Mouse (Mus musculus) limb, embryonic 15.5 days (tissue): ENCODE results near the gene Mybpc2. TPM values are rescaled to one million over a fixed set of nuclear protein-coding genes. Genes with fewer than 3 reads are reported as not detected.

ENCODE experiments used
- ATAC-seq: fragments of 200-750 bp; cut with Nextera tagmentation; 2 replicates; pipeline ENCODE4 v1.8.0; 2017; ENCODE audit warnings: low read depth, moderate TSS enrichment; ENCODE audit not compliant: insufficient number of reproducible peaks, low FRiP score, low TSS enrichment
- H3K27ac ChIP-seq: fragments of 300-500 bp; sonication (generic); 2 replicates; pipeline ENCODE4 v1.5.1; 2015; ENCODE audit warnings: moderate library complexity, mild to moderate bottlenecking, inconsistent platforms
- H3K27me3 ChIP-seq: fragments of 300-500 bp; sonication (generic); 2 replicates; pipeline ENCODE4 v1.6.1; 2015; ENCODE audit warnings: inconsistent platforms
- H3K36me3 ChIP-seq: fragments of 300-500 bp; sonication (generic); 2 replicates; pipeline ENCODE4 v1.6.1; 2015; ENCODE audit warnings: inconsistent platforms
- H3K4me1 ChIP-seq: fragments of 300-500 bp; sonication (generic); 2 replicates; pipeline ENCODE4 v1.6.1; 2015; ENCODE audit warnings: inconsistent platforms
- H3K4me2 ChIP-seq: fragments of 300-500 bp; sonication (generic); 2 replicates; pipeline ENCODE4 v1.6.1; 2015; ENCODE audit warnings: mild to moderate bottlenecking, inconsistent platforms
- H3K4me3 ChIP-seq: fragments of 300-500 bp; sonication (generic); 2 replicates; pipeline ENCODE4 v1.5.1; 2015; ENCODE audit warnings: mild to moderate bottlenecking, inconsistent platforms
- H3K9ac ChIP-seq: fragments of 300-500 bp; sonication (generic); 2 replicates; pipeline ENCODE4 v1.6.1; 2015; ENCODE audit warnings: inconsistent platforms
- H3K9me3 ChIP-seq: fragments of 300-500 bp; sonication (generic); 2 replicates; pipeline ENCODE4 v1.6.1; 2016; ENCODE audit warnings: inconsistent platforms
- WGBS: fragments of 180-500 bp; shearing (Covaris S2); methylation state at CpG from one replicate; pipeline ENCODE4 v1.1.7; 2015; 5-methylcytosine and 5-hydroxymethylcytosine counted together
- polyA plus RNA-seq: library from polyadenylated mRNA; unstranded; fragments of >200 nt; fragmentation: Nextera tagmentation; extraction: Ambion mirVana; gene quantifications from 2 replicates; pipeline ENCODE4 v1.2.1, GENCODE M21; 2015

Mybpc2 gene
- polyA plus RNA-seq, 1 experiment from 2014 or later = 0.13 TPM

GRCm38 (mm10) chr7:44542555-44542954, 18.1 kb upstream of the Mybpc2 start:
- Histone ChIP-seq H3K4me2 (no peak overlapping the region), H3K36me3 (peaks cover 66% of the 10 kb centered on the region), H3K27ac (no peak overlapping the region), H3K27me3 (no peaks in the 10 kb centered on the region), H3K9ac (no peak overlapping the region), H3K4me1 (peaks cover 9% of the 10 kb centered on the region), H3K4me3 (no peak overlapping the region), H3K9me3 (no peaks in the 10 kb centered on the region)
- WGBS = 93% methylated on average over 11 of the region's 11 CpGs
- ATAC-seq = no peak

GRCm38 (mm10) chr7:44538756-44539624, 14.5 kb upstream of the Mybpc2 start:
- no peaks in the 10 kb centered on the region for H3K27me3 ChIP-seq
- H3K9ac ChIP-seq = no peak overlapping the region
- no peak overlapping the region for H3K27ac ChIP-seq
- 92% methylated on average over 41 of the region's 41 CpGs for WGBS
- ATAC-seq = no peak
- no peaks in the 10 kb centered on the region for H3K9me3 ChIP-seq
- no peak overlapping the region for H3K4me3 ChIP-seq
- H3K4me2 ChIP-seq = no peak overlapping the region
- H3K36me3 ChIP-seq = peaks cover 92% of the 10 kb centered on the region
- H3K4me1 ChIP-seq = 0 out of 2 replicates have a peak, but pooled peaks cover 4% of the 10 kb centered on the region

GRCm38 (mm10) chr7:44537496-44537895, 13.0 kb upstream of the Mybpc2 start:
- ATAC-seq = no peak
- Histone ChIP-seq H3K27ac (no peak overlapping the region), H3K9ac (no peak overlapping the region), H3K4me3 (no peak overlapping the region), H3K9me3 (no peaks in the 10 kb centered on the region), H3K36me3 (peaks cover 99% of the 10 kb centered on the region), H3K4me1 (0 out of 2 replicates have a peak, but pooled peaks cover 4% of the 10 kb centered on the region), H3K4me2 (no peak overlapping the region), H3K27me3 (no peaks in the 10 kb centered on the region)
- 91% methylated on average over 13 of the region's 13 CpGs for WGBS

GRCm38 (mm10) chr7:44537009-44537408, 12.6 kb upstream of the Mybpc2 start:
- ATAC-seq = no peak
- Histone ChIP-seq H3K27me3 (no peaks in the 10 kb centered on the region), H3K36me3 (peaks cover 97% of the 10 kb centered on the region), H3K27ac (no peak overlapping the region), H3K4me2 (no peak overlapping the region), H3K9ac (no peak overlapping the region), H3K9me3 (no peaks in the 10 kb centered on the region), H3K4me1 (0 out of 2 replicates have a peak, but pooled peaks cover 4% of the 10 kb centered on the region), H3K4me3 (no peak overlapping the region)
- WGBS = 75% methylated on average over 7 of the region's 7 CpGs

- H3K9me3 ChIP-seq = no peaks in the 10 kb centered on the region
- H3K4me2 ChIP-seq = no peak overlapping the region
- 0 out of 2 replicates have a peak, but pooled peaks cover 4% of the 10 kb centered on the region for H3K4me1 ChIP-seq
- 72% methylated on average over 6 of the region's 6 CpGs for WGBS
- no peak overlapping the region for H3K9ac ChIP-seq
- no peak overlapping the region for H3K27ac ChIP-seq
- no peak for ATAC-seq
- H3K36me3 ChIP-seq = peaks cover 93% of the 10 kb centered on the region
- H3K27me3 ChIP-seq = no peaks in the 10 kb centered on the region
- H3K4me3 ChIP-seq = no peak overlapping the region
Observed at GRCm38 (mm10) chr7:44536590-44536968, 12.1 kb upstream of the Mybpc2 start.

- no peak overlapping the region for H3K27ac ChIP-seq
- 0 out of 2 replicates have a peak, but pooled peaks cover 4% of the 10 kb centered on the region for H3K4me1 ChIP-seq
- H3K4me2 ChIP-seq = no peak overlapping the region
- no peaks in the 10 kb centered on the region for H3K27me3 ChIP-seq
- H3K36me3 ChIP-seq = peaks cover 86% of the 10 kb centered on the region
- no peak for ATAC-seq
- no peaks in the 10 kb centered on the region for H3K9me3 ChIP-seq
- WGBS = 91% methylated on average over 27 of the region's 27 CpGs
- no peak overlapping the region for H3K4me3 ChIP-seq
- no peak overlapping the region for H3K9ac ChIP-seq
Observed at GRCm38 (mm10) chr7:44535657-44536589, 11.5 kb upstream of the Mybpc2 start.

GRCm38 (mm10) chr7:44534656-44535441, 10.4 kb upstream of the Mybpc2 start:
- WGBS = 79% methylated on average over 19 of the region's 19 CpGs
- no peak for ATAC-seq
- Histone ChIP-seq H3K36me3 (peaks cover 75% of the 10 kb centered on the region), H3K9ac (no peak overlapping the region), H3K4me3 (no peak overlapping the region), H3K27me3 (no peaks in the 10 kb centered on the region; the same call in 1 of the 2 replicates), H3K4me1 (0 out of 2 replicates have a peak, but pooled peaks cover 4% of the 10 kb centered on the region), H3K4me2 (no peak overlapping the region), H3K9me3 (no peaks in the 10 kb centered on the region), H3K27ac (no peak overlapping the region)

- Histone ChIP-seq H3K36me3 (peaks cover 69% of the 10 kb centered on the region), H3K27me3 (peaks cover 1% of the 10 kb centered on the region), H3K9ac (no peak overlapping the region), H3K4me3 (no peak overlapping the region), H3K9me3 (no peaks in the 10 kb centered on the region), H3K4me1 (0 out of 2 replicates have a peak, but pooled peaks cover 4% of the 10 kb centered on the region), H3K4me2 (no peak overlapping the region), H3K27ac (no peak overlapping the region)
- WGBS = 87% methylated on average over 13 of the region's 13 CpGs
- ATAC-seq = no peak
Observed at GRCm38 (mm10) chr7:44534242-44534641, 9.8 kb upstream of the Mybpc2 start.

- H3K27me3 ChIP-seq = peaks cover 6% of the 10 kb centered on the region
- H3K9me3 ChIP-seq = no peaks in the 10 kb centered on the region
- H3K27ac ChIP-seq = no peak overlapping the region
- H3K4me3 ChIP-seq = no peak overlapping the region
- 0 out of 2 replicates have a peak, but pooled peaks cover 4% of the 10 kb centered on the region for H3K4me1 ChIP-seq
- H3K4me2 ChIP-seq = no peak overlapping the region
- H3K9ac ChIP-seq = no peak overlapping the region
- H3K36me3 ChIP-seq = peaks cover 64% of the 10 kb centered on the region
- ATAC-seq = no peak
- 86% methylated on average over 12 of the region's 12 CpGs for WGBS
Observed at GRCm38 (mm10) chr7:44533746-44534045, 9.2 kb upstream of the Mybpc2 start.

GRCm38 (mm10) chr7:44532918-44533745, 8.7 kb upstream of the Mybpc2 start:
- peaks cover 5% of the 10 kb centered on the region for H3K4me1 ChIP-seq
- H3K4me2 ChIP-seq = no peak overlapping the region
- ATAC-seq = no peak
- 79% methylated on average over 29 of the region's 29 CpGs for WGBS
- peaks cover 59% of the 10 kb centered on the region for H3K36me3 ChIP-seq
- no peak overlapping the region for H3K27ac ChIP-seq
- H3K9ac ChIP-seq = no peak overlapping the region
- H3K27me3 ChIP-seq = peaks cover 10% of the 10 kb centered on the region
- no peaks in the 10 kb centered on the region for H3K9me3 ChIP-seq
- H3K4me3 ChIP-seq = no peak overlapping the region
